Mouse (Mus musculus): ENCODE measurements at regions not wholly inside any gene's neighbourhood (a gene's known extent, or its start where the extent isn't known, plus 50 kb on each side); places are given as distances from the start of the nearest gene placed in this dataset.
A peak's percentile ranks its signal among the peaks of the same experiment; 100 is the strongest.

DNA sequence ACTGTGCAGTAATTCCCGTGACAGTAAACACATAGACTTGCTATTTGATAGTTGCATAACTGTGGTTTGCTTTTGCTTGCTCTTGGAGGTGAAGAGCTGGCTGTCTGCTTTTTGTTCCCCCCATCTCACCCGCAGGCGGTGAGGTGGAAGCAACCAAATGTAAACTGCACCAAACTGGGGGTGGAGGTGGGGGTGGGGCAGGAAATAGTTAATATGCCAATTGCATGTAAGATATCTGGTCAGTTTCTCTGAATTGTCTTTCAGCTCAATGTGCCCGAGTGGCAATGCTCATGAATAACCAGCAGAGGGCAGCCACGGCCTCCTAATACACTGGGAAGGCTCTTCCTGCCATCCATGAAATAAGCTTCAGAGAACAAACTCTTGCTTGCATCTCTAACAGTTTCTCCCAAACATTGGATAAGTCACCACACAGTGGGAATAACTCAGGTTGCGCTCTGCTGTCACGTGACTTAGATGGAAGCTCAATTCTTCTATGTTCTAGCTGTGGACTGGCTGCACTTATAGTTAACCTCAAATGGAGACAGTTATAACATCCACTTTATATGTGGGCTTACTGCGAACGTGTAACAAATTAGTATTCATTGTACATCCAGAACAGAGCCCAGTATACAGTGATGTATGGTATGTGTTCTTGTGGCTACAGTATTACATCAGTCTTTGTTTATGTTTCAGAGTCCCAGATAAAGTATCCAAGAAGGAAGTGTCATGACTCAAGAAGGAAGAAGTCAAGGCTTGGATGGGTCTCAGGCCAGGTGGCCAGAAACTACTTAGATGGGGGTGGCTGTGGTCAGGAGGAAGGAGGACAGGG lies 62.0 kb upstream of the Egflam start:
- DNase-seq (ENCODE audit: low spot score) = peak; percentile 13

DNA sequence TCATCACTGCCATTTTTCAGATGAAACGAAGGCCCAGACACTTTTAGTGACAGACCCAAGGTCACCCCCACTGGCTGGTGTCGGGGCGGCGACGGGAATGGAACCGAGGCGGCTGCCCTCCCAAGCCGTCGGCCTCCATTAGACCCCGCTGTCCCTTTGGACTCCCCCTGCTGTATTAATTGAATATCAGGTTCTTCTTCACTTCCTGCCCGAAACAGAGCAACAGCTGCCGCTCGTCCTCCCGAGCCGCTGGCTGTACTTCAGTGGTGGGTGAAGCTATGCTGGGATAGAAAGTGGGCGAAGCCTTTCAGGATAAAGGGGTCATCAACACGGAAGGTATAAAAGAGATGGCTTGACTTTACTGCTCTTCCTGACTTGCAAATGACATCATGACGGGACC lies 64.4 kb upstream of the Egflam start:
- DNase-seq (ENCODE audit: low spot score) = no peak

DNA sequence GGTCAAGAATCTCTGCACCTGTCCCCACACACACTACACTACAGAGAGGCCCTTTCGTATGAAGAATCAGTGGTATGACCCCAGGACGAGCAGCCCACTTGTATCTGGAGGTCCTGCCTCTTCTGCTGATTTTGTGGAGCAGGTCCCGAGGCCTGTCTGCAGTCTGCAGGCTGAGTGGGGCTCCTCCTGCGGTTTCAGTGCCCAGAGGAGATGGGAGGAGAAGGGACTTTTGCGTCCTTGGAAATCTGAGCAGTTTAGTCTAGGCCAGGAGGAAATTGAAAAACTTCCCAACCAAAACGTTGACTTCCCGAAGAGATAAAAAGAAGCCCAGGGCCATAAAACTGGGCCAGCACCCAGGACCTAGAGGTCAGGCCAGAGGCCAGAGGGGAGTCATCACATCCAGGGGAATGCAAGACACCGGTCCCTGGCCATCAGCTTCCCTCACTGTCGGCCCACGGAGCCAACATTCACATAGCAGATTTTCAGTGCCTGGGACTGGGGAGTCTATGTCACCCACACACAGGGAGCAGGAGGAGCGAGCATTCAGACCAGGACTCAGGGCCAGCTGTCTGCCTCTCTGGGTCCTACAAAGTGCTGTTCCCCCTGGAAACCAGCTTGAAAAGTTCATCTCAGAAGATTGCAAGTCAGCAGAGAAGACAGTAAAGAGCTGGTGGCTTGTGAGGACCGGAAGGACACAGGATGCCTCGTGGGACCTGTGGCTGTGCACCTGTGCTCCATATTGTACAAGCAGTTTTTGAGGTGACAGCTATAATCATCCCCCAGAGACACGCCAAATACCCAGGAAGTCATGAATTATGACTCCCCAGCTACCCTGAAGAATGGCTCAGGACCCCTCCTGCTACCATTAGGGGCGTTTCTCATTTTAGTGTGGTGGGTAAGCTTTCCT lies 65.5 kb upstream of the Egflam start:
- no peak for DNase-seq (ENCODE audit: low spot score)

DNA sequence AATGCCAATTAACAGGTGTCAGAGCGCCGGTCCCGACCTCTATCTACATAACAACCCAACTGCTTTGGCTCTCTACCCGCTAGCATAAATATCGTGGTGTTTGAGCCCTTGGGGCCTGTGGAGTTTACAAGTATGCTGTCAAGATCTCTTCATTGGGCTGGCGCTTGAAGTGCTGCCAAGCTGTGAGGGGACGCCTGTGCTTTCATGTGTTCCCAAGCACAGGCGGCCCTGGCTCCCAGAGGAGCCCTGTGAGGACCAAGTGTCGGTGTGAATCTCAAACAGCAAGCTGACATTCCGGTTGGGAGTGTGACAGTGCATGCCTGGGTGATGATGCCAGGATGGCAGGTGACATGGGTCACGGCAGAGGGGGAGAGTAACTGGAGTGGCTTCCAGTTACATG lies 82.0 kb upstream of the Egflam start:
- no peak for DNase-seq (ENCODE audit: low spot score)

DNA sequence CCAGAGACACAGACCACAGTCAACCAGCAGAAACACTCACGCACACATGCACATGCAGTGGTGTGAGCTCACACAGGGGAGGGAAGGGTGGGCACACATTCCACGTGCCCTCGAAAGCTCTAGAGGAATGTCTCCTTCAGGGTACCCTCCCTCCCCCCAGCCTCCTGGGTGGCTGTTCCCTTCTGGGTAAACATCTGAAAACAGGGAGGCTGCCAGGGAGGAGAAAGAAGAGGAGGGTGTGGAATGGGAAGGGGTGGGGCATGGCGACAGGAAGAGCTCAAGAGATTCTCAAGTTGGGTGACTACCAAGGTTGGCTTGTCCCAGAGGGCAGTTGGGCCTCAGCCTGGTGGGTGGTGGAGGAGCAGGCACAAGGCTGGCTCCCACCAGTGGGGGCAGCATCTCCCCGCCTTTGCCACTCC lies 82.6 kb upstream of the Egflam start:
- DNase-seq (ENCODE audit: low spot score) = no peak

DNA sequence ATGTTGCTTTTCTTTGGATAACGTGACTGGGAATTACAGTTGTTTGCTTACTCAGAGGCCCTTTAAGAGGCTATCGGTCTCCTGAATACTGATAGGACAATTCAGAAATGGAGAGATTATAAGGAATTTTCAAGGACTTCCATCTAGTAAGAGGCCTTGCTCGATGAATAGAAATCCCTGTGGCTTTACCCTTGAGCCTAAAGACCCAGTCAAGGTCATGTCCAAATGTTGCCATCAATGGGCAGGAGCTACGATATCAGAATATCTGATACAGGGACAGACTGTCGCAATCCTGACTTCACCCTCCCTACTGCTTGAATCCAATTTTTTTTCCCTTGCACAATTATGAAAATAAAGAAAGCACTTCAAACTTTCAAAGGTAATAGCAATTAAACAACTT lies 85.5 kb upstream of the Egflam start:
- no peak for DNase-seq (ENCODE audit: low spot score)

DNA sequence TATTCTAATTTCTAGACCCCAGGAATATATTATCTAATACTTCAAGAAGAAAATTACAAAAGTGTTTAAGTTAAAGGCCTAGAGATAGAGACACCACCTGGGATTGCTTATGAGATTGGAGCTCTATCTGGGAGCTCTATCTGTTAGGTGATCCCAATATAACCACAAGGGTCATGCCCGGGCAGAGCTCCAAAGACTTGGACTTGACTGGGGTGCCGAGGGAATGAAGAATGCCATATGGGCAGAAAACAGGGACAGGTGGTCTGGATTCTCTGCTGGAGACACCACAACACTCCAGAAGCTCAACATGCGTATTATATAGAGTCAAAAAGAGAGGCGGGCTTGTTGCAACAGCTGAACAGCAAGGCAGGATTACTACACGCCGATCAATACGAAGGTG lies 92.9 kb upstream of the Egflam start:
- DNase-seq (ENCODE audit: low spot score) = no peak

DNA sequence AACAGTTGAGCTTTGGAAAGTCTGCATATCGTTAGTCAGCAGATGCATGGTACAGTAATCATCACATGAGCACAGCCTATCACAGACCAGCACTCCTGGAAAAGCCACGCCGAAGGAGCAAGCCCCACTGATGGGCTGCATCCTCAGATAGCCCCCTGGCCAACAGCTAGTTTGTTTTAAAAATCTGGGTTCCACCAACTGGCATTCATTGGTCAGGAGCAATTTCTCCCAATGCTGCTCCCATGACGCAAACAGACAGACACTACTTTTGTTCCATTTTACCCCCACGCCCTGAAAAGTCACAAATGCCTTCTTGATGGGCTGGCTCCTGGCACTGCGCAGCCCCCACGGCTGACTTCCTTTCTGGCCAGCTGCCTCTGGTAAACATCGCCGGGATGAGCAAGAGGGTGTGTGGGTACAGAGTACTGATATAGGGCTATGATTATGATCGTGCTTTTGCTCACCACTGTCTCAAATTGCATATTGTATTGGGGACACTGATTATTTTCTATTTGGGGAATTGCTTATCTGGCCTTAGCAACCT lies 95.0 kb upstream of the Egflam start:
- no peak for DNase-seq (ENCODE audit: low spot score)

DNA sequence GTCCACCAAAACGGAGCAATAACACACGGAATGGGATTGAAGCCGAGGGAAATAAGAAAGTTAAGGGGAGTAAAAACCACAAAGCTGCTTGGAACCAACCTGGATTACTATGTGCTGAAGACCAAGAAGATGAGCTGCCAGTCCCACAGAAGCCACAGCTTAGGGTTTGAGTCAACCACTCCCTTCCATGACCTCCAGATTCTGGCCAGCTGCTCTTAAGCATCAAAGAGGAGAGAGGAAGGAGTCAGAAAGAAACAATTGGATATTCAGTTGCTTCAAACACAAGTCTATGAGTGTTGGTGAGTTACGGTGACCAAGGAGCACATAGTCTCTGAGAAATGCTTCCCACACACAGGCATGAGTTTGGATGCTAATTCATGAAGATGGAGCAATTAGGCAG lies 99.7 kb upstream of the Egflam start:
- no peak for DNase-seq (ENCODE audit: low spot score)

DNA sequence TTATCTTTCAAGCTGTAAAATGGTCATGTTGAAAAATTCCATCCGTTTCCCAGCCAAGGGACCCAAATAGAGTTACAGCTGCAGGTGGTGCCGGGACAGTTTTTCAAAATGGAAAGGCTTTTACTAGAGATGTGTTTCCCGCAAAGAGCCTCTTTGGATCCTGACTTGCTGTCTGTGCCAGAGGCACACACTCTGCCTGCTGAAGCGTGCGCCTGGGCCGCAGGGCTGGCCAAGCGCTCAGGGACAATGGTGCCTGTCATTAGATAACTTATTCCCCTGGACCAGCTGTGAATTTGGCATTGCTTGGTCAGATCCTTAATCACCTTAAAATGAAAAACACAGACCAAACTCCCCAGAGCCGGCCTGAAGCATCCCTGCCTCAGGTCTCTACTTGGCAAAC lies 110.3 kb upstream of the Egflam start:
- DNase-seq (ENCODE audit: low spot score) = no peak

DNA sequence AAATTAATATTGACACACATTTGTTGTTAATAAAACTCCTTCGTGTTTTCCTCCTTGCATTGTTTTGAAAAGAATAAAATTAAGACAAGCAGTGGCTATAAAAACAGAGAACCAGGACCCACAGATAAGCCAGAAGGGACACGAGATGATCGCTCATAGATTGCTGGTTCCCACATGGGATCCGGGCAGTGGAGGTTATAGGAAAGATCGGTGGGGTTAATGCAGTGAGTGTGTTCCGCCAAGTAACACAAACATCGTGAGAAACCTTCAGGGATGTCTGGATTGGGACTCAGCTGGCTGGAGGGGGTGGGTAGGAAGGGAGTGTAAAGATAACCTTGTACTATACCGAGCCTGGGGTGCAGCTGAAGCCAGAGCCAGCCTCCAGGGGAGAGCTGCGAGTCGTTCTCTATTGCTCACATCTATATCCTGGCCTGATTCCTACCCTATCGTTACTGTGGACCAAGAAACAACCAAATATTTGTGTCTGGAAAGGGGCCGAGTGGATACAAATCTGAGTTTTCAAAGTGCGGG lies 116.6 kb upstream of the Egflam start:
- DNase-seq (ENCODE audit: low spot score) = no peak

DNA sequence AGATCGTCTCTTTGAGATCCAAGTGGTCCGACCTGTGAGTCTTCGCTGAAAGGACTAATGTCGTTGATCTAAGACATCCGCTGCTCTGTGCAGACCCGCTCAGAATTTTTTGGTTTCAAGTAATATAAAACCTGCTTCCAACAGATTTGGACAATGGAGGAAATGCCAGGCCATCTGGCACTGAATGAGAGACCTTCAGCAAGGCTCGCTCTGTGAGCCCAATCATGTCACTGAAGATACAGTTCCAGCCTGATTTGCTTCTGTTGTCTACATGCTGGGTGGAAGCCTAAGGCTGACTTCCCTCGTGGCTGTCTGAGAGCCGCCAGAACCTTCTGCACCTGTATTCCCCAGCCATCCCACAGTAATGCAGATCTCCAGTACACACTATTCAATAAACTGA lies 123.4 kb upstream of the Egflam start:
- DNase-seq (ENCODE audit: low spot score) = no peak

DNA sequence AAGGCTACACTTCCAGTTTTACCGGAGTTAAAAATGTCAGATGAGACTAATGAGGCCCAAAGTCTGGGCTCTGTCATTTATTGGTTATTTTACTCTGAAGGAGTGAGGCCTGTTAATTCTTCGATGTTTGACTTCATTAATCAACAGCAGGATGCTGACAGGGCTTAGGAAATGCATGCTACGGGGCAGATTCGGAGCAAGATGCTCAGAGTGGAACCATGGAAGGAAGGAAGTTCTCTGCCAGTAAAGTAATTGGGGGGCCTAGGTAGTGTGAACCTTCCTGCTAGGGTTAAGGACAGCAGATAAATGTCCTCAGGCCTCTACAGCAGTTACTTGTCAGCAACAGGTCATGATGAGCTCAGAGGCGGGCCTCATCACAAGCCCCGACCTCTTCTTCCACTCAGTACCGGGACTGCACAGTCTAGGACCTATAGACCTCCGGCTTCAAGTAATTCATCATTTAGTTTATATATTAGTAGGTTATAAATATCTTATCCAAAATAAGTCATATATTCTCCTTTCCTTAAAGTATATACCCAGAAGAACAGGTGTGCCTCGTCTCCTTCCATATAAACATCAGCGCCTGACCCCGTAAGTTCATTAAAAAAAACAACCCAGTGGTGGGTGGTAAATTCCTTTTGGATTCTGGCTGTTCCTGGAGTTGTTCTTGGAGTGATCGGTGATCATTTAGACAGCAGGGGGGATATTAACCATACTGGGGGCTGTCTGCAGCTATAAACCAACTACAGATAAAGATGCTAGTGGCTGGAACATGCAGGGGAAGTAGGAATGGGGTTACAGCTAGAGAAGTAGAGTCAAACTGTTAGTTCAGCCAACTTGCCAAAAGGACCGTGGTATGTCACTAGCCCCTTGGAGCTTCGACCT lies 124.9 kb upstream of the Egflam start:
- DNase-seq (ENCODE audit: low spot score) = no peak

DNA sequence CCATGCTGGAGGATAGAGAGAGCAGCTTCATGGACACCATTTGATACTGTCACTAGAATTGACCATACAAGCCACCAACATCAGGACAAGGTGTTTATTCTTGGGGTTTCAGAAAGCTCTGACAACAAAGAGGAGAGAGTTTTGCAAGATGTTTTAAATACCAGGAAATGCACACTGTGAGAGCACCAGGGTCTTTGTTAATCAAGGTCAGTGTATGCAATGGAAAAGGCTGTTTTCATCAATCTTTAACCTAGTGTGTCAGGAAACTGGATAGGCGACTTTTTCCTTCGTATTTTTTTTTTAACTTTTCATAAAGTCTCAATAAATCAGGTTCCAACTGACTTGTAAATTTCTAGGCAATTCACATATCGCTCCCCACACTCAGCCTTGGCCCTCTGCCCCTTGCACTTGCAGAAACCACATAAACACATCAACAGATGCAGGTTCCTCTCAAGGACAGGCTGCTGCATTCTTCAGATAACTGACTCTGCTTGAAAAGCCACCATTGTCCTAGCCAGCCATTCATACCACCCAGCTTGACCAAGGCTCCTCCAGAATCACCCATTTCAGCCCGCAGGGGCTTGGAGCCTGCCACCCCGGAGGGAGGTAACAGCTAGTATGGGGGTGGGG lies 132.9 kb upstream of the Egflam start:
- DNase-seq (ENCODE audit: low spot score) = no peak

DNA sequence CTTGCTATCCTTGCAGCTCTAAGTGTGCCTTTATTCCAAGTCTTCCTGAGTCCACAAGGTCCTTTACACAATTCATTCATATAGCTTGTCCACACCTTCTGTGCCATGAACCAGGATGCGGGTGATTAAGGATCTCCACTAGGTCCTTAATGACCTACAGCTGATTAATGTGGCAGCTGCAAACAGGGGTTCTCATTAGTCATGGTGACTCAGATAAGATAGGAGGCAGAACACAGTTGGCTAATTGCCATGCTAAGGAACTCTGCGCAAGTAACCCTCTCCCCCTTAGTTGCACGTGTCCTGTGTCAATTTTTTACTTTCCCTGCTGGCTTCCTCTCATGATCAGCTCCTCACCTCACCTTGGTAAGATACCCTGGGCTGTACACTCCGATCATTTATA lies 139.7 kb upstream of the Egflam start:
- no peak for DNase-seq (ENCODE audit: low spot score)

DNA sequence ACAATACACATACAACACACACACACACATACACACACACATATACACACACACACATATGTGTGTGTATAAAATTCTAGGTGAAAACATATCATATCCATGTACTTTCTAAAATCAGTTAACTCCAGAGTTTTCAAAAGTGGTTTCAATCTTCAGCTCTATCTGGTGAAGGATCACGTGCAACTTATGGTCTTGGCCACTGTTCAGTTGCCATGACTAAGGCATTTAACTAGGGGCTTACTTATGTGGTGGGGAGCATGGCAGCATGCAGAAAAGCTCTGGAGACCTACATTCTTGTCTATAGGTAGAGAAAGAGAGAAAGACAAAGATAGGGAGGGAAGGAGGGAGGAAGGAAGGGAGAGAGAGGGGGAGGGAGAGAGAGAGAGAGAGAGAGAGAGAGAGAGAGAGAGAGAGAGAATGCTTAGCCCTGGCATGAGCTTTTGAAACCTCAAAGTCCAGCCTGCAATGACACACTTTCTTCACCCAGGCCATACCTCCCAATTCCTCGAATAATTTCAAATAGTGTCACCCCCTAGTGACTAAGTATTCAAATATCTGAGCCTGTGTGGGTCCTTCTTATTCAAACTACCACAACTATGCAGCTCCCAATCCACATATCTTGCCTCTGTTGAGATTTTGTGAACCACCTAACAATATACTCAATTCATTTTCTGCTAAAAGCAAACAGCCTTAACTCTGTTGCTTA lies 155.1 kb upstream of the Egflam start:
- no peak for DNase-seq (ENCODE audit: low spot score)

DNA sequence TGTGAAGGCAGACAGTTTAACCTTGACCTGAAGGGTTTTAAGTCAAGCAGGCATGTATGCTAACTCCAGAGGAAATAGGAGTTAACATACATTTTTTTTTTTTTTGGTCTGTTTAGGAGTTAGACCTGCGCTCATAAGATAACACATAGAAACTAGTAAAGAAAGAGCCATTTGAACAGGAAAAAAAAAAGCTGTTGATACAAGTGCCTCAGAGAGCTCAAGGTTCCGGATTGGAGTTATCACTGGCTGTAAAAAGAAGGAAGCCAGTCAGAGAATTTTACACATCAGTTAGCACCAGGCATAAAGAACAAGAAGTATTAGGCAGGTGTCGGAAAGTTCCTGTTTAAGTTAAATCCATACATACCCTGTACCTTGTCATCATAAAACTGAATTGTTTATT lies 156.2 kb upstream of the Egflam start:
- DNase-seq (ENCODE audit: low spot score) = no peak

DNA sequence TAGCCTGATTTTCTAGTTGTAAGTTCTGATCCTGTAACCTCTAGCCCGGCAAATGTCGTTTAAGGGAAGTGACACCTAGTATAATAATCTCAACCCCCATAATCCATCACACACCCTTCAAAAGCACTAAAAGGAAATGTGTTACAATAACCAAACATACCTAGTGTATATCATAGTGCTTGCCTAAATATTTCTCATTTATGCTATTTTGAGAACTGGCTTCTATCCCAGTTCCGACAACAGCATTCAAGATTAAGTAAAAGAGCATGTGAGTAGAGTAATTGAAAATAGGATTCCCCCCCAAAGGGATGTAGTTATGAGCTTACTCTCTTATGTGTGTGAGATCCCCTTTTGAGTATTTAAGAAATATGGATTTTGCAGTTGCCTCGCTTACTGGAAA lies 165.1 kb upstream of the Egflam start:
- DNase-seq (ENCODE audit: low spot score) = no peak

DNA sequence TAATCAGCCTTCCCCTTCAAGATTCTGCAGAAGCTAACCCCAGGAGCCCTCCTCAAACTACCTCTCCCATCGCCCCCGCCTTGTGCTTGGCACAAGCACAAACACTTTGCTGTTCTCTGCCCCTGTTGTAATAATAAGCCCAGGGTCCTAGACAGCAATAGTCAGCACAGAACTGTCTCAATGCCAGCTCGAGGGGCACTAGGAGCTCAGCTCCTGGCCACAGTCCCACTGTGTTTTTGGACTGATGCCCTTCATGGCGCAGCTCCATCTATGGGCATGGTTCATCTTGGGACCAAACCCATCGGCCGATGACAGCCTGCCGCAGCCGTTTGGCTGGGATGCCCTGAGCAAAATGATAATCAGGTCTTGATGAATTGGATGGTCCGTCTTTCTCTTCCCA lies 165.5 kb upstream of the Egflam start:
- DNase-seq (ENCODE audit: low spot score) = no peak

DNA sequence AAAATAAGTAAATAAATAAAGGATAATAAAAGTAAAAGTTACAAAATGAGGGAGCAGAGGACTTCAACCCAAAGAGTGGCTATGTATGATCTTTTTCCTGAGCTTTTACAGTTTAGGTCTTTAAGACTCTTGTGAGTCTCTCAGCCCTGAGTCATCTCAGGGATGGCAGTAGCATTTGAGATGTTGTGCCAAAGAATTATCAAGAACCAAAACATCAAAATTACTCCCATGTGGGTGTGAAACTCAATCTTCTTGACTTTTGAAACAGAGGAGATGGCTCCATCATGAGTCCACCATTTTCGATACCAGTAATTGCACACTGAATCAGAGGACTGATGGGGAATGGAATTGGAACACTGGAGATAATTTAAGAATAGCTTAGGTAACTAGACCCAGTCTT lies 174.0 kb upstream of the Egflam start:
- DNase-seq (ENCODE audit: low spot score) = no peak

DNA sequence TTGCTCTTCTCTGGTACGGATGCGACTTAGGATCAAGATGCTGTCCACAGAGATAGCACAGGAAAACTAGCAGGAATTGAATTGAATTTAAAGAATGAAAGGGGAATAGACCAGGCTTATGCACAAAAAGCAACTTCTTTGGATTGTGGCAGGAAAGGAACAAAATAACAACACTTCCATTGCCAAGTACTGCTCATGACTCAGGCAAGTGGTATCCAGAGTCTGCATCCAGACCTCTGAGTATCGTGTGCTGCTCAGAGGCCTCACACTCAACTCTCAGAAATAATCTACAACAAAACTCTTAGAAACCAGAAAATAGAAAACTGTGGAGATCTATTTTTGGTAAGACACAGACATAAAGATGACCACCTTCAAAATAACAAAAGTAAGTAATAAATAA lies 176.1 kb upstream of the Egflam start:
- no peak for DNase-seq (ENCODE audit: low spot score)

Measured in c-Kit-positive CD71-positive TER-119-positive erythroid progenitor cells, embryonic 14.5 days (primary cell).